Mouse (Mus musculus): ENCODE data around the gene Prdx3.

DNA sequence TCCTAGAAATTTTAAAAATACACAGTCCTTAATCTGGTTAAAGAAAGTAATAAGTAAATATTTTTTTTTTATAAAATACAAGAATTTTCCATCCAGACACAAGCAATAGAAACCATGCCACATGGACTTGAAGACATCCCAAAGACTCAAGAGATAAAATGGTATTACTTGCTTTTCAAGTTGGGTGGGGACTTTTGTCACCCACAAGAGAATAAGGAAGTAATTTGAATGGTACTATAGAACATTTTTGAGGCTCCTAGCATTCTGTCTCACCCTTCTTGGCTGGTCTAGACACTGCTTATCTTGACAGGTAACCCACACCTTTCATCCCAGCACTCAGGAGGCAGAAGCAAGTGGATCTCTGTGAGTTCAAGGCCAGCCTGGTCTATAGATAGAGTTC, 35.9 kb upstream of the Prdx3 start:
- TF ChIP-seq POLR2A (IDR thresholded peaks at IDR 0.05; ENCODE audit: low read depth, low read length): no peak
- no peak for TF ChIP-seq CTCF (IDR thresholded peaks at IDR 0.05; ENCODE audit: extremely low read depth, insufficient read length, insufficient replicate concordance, low read depth, low read length)

Measured in small intestine, adult 2 months (tissue).